Mouse (Mus musculus): ENCODE measurements around the gene Chdh.

Chdh gene

GRCm38 (mm10) chr14:30011886-30012560 lies 3.2 kb downstream of the Chdh start:
- no peak for DNase-seq (ENCODE audit: low read depth in 1 of 2, low spot score in 2 of 2)

DNA sequence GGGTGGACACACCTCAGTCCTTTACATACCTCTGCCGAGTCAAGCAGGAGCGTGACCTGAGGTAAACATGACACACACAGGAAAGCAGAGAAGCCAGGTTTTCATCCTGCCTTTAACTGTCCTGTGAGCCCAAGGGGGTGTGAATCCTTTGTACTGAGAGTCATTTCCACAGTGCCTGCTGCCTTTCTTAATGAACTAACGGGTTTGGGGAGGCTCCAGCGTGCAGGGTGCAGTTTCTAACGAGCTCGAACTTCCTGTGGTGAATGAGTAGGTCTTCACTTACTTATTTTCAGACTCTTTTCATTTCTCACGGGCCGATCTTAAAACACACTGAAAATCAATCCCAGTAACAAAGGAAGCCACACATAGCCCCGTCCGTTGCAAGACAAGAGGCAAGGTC lies 5.7 kb downstream of the Chdh start:
- DNase-seq (ENCODE audit: low read depth in 1 of 2, low spot score in 2 of 2), result no peak

DNA sequence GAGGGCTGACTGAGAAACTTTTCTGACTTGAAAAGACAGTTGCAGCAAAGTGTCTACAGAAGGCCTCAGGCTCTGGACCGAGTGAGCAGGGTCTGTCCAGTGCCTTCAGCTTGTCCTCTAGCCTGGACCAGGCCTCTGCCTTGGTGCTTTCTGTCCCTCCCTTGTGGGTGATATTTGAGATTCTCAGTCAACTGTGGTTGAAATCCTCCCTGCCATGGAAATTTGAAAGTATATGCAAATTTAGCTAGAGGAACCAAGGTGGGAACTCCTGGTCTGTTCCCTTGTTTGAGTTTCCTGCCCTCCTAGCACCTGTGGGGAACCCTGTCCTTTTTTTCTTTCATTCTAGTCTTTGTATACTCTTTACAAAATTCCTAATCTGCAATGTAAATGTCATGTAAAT lies 6.2 kb downstream of the Chdh start:
- DNase-seq (ENCODE audit: low read depth in 1 of 2, low spot score in 2 of 2), result no peak

DNA sequence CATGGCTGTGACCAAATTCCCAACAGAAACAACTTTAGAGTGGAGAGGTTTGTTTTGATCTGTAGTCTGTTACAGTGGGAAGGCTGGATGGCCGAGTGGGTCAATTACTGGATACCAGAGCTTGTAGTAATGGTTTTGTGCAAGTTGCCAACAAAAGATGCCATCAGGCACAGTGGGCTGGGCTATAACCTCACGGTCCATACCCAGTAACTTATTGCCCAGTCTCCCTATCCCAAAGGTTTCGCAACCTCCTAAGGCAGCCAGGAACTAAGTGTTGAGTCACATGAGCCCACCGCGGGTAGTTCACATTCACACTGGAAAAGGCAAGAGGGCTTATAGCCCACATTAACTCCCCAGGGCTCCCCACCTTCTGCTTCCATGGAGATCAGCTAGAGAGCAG lies 7.8 kb downstream of the Chdh start:
- DNase-seq (ENCODE audit: low read depth in 1 of 2, low spot score in 2 of 2), result no peak

GRCm38 (mm10) chr14:30017794-30018462 lies 9.1 kb downstream of the Chdh start:
- DNase-seq (ENCODE audit: low read depth in 1 of 2, low spot score in 2 of 2), result no peak

DNA sequence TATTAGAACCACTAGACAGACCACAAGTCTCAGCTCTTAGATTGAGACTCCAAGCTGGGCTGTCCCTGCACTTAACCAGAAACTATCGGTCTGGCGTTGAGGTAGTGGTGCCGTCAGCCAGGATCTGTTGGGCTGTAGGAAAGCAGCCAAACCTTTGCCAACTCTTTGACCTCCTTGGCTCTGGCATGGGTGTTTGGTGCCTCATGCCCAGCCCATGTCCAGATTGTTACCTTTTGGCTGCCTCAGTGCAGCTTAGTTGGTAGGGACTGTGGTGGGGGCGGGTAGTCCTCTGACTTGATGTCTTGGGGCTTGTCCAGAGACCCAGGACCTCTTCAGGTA lies 9.6 kb downstream of the Chdh start:
- DNase-seq (ENCODE audit: low read depth in 1 of 2, low spot score in 2 of 2), result no peak

GRCm38 (mm10) chr14:30018846-30019245 lies 10.0 kb downstream of the Chdh start:
- no peak for DNase-seq (ENCODE audit: low read depth in 1 of 2, low spot score in 2 of 2)

GRCm38 (mm10) chr14:30019375-30019774 lies 10.6 kb downstream of the Chdh start:
- no peak for DNase-seq (ENCODE audit: low read depth in 1 of 2, low spot score in 2 of 2)

DNA sequence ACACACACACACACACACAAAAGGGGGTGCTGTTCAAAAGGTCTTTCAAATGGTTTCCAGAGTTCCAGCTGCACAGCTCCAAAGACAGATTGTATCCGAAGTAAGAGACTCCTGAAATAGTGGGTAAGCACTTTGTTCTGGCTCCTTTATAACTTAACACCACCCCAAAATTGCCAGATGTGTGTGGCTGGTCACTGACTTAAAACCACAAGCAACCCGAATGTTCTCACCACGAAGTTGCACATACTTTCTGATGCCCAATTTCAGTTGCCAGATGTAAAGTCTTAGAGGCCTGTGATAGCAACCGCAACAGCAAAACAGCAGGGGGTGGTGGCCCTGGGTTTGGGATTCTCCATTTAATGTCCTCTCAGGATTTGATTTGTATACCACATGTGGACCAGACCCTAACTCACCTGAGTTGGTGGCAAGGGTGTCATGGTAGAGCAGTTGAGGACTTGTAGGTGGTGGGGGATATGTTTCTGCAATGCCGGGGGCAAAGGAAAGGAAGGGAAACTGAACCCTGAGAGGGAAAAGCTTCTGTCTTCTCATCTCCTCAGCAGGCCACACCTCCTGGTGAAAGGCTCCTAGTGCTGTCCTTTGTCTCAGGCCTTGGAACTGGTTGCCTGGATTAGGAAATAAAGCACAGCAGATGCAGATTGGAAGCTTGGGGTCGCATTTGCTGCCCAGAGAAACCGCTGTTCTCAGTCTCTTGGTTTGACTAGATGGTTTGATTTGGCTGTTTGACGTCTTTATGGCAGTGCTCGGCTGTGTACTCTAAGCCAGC lies 11.2 kb downstream of the Chdh start:
- DNase-seq (ENCODE audit: low read depth in 1 of 2, low spot score in 2 of 2), result no peak

DNA sequence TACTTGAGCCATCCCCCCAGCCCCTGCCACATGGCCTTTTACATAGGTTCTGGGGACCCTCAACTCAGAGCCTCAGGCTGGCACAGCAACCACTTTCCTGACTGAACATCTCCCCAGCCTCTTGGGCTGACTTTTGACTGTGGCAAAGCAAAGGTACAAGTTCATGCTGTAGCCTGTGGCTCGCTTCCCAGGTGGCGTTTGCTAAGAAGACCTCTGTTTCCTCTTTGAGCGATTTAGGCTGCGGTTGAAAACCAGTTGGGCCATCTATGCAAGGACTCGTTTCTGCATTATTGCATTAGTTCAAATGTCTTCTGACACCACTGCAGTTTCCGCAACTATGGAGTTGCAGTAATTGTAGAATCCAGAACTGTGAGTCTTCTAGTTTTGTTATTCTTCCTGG lies 13.6 kb downstream of the Chdh start:
- DNase-seq (ENCODE audit: low read depth in 1 of 2, low spot score in 2 of 2), result no peak

- DNase-seq (ENCODE audit: low read depth in 1 of 2, low spot score in 2 of 2), result no peak
Observed at GRCm38 (mm10) chr14:30024387-30024786, 15.6 kb downstream of the Chdh start.

DNA sequence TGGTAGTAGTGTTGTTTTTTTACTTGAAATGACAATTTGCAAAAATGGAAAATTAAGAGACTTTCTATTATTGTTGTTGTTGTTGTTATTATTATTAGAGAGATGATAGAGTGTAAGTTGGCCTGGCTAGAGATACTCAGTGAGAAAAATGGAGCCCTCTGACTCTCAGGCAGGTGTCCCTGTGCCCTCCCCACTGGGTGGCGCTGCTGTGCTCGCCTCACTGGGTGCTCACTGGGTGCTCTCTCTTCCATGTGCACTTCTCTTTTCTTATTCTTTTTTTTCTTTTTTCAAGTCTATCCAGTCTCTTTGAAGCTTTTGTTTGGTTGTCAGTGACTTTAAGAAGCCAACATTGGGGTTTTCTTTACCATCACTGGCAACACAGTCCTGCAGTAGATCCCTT lies 18.6 kb downstream of the Chdh start:
- DNase-seq (ENCODE audit: low read depth in 1 of 2, low spot score in 2 of 2), result no peak

- no peak for DNase-seq (ENCODE audit: low read depth in 1 of 2, low spot score in 2 of 2)
Observed at GRCm38 (mm10) chr14:30033405-30033804, 24.6 kb downstream of the Chdh start.

DNA sequence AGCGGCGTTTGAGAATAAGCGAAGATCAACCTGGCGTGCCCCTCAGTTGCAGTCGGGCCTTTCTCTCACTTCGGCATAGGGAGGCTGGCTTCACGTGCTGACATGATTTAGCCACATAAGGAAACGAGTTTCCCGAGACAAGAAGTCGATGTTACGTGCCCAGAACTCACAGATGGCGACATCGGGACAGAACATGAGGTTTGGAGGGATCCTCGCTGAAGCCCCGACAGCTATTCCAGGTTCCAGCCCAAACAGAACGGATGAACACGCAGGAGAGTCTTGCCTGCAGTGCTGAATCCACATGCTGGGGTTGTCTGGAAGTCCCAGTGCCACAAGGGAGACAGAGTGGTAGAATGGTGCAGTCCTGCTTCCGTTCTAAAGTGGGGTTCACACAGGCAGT lies 29.6 kb downstream of the Chdh start:
- no peak for DNase-seq (ENCODE audit: low read depth in 1 of 2, low spot score in 2 of 2)

- no peak for DNase-seq (ENCODE audit: low read depth in 1 of 2, low spot score in 2 of 2)
Observed at GRCm38 (mm10) chr14:30039413-30039812, 30.6 kb downstream of the Chdh start.

- no peak for DNase-seq (ENCODE audit: low read depth in 1 of 2, low spot score in 2 of 2)
Observed at GRCm38 (mm10) chr14:30041836-30042235, 33.0 kb downstream of the Chdh start.

DNA sequence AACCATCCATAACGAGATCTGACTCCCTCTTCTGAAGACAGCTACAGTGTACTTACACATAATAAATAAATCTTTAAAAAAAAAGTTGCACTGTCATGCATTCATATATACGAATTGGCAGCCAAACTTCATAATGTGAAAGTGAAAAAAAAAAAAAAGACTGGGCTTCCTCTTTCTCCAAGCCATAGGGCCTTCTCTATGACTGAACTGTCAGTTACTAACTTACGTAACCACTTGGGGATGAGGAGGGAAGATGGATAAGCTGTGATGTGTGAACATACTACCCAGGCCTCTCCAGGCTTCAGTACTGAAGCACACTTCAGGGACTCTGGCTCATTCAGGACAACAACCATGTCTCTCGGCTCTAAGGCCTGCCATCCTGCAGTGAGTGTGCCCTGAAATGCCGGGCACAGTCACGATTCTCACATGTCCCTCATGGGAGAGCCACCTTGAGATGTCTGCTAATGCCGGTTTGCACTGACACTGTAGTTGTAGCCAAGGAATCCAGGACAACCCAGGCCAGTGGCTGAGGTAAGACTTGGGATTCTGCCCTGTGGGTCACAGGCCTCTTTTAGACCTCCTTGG lies 34.6 kb downstream of the Chdh start:
- DNase-seq (ENCODE audit: low read depth in 1 of 2, low spot score in 2 of 2), result peak in 1 of 2 experiments; percentile 4

GRCm38 (mm10) chr14:30045239-30045638 lies 36.4 kb downstream of the Chdh start:
- DNase-seq (ENCODE audit: low read depth in 1 of 2, low spot score in 2 of 2), result no peak

GRCm38 (mm10) chr14:30045704-30046220 lies 36.9 kb downstream of the Chdh start:
- DNase-seq (ENCODE audit: low read depth in 1 of 2, low spot score in 2 of 2), result no peak

GRCm38 (mm10) chr14:30046976-30047375 lies 38.2 kb downstream of the Chdh start:
- DNase-seq (ENCODE audit: low read depth in 1 of 2, low spot score in 2 of 2), result no peak

DNA sequence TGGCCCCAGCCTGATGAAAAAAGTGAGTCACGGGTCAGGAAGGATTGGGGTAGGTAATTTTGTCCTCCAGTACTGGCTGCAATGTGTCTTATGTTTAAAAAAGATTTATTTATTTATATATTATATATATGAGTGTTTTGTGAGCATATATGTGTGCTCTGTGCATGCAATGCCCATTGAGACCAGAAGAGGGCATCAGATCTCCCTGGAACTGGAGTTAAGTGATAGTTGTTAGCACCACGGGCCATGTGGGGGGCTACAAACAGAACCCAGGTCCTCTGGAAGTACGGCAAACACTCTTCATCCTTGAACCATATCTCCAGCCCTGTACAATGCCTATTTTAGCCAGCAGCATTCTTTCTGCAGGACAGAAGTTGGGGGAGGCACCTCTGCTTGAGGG lies 39.2 kb downstream of the Chdh start:
- DNase-seq (ENCODE audit: low read depth in 1 of 2, low spot score in 2 of 2), result no peak

DNA sequence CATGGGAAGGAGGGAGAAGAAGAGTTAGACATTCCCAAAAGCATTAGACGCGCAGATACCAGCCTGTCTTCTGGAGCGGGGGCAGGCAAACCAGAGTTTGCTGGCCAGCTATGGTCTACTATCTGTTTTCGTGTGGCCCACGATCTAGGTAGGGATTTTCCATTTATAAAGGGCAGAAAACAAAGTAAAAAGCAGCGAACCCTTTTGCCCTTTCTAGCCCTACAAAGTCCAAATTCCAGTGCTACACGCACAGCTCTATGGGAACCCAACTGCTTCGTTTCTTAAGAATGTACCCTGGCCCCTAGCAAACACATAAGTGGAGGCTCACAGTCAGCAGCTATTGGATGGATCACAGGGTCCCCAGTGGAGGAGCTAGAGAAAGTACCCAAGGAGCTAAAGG lies 41.5 kb downstream of the Chdh start:
- DNase-seq (ENCODE audit: low read depth in 1 of 2, low spot score in 2 of 2), result no peak
